Mouse (Mus musculus) heart, embryonic 15.5 days (tissue): ENCODE results near the gene Ubl4b. TPM values are rescaled to one million over a fixed set of nuclear protein-coding genes. Genes with fewer than 3 reads are reported as not detected.

ENCODE experiments used
- ATAC-seq: fragments of 200-750 bp; cut with Nextera tagmentation; replicated peaks from 2 replicates; pipeline ENCODE4 v1.8.0; 2017; ENCODE audit warnings: low read depth, moderate TSS enrichment; ENCODE audit not compliant: insufficient number of reproducible peaks, insufficient read depth, low FRiP score
- H3K27ac ChIP-seq: fragments of 300-500 bp; sonication (generic); 2 replicates; pipeline ENCODE4 v1.5.1; 2015; ENCODE audit warnings: mild to moderate bottlenecking, inconsistent platforms
- H3K27me3 ChIP-seq: fragments of 300-500 bp; sonication (generic); 2 replicates; pipeline ENCODE4 v1.6.1; 2015; ENCODE audit warnings: inconsistent platforms
- H3K36me3 ChIP-seq: fragments of 300-500 bp; sonication (generic); 2 replicates; pipeline ENCODE4 v1.6.1; 2015; ENCODE audit warnings: mild to moderate bottlenecking, inconsistent platforms
- H3K4me1 ChIP-seq: fragments of 300-500 bp; sonication (generic); replicated peaks from 2 replicates; pipeline ENCODE4 v1.6.1; 2015; ENCODE audit warnings: inconsistent platforms
- H3K4me2 ChIP-seq: fragments of 300-500 bp; sonication (generic); 2 replicates; pipeline ENCODE4 v1.6.1; 2015; ENCODE audit warnings: inconsistent platforms, mild to moderate bottlenecking, moderate library complexity
- H3K4me3 ChIP-seq: fragments of 300-500 bp; sonication (generic); 2 replicates; pipeline ENCODE4 v1.5.1; 2015; ENCODE audit warnings: mild to moderate bottlenecking, inconsistent platforms
- H3K9ac ChIP-seq: fragments of 300-500 bp; sonication (generic); 2 replicates; pipeline ENCODE4 v1.6.1; 2015; ENCODE audit warnings: mild to moderate bottlenecking, inconsistent platforms
- H3K9me3 ChIP-seq: fragments of 300-500 bp; sonication (generic); replicated peaks from 2 replicates; pipeline ENCODE4 v1.6.1; 2016; ENCODE audit warnings: inconsistent platforms
- WGBS: fragments of 180-500 bp; shearing (Covaris S2); methylation state at CpG from one replicate; pipeline ENCODE4 v1.1.7; 2015; ENCODE audit warnings: mixed read lengths; 5-methylcytosine and 5-hydroxymethylcytosine counted together
- polyA plus RNA-seq: library from polyadenylated mRNA; unstranded; fragments of >200 nt; fragmentation: Nextera tagmentation; extraction: Ambion mirVana; gene quantifications from 2 replicates; pipeline ENCODE4 v1.2.1, GENCODE M21; 2015

Gene Ubl4b
- polyA plus RNA-seq, 1 experiment from 2014 or later = not detected

- H3K27me3 ChIP-seq = peaks cover 6% of the 10 kb centered on the region; the same call in 1 of the 2 replicates
- no peaks in the 10 kb centered on the region for H3K36me3 ChIP-seq
- H3K27ac ChIP-seq = peak overlapping the region; percentile 71
- WGBS = 26% methylated on average over 3 of the region's 3 CpGs
- H3K9me3 ChIP-seq = no peaks in the 10 kb centered on the region
- no peak overlapping the region for H3K4me3 ChIP-seq
- H3K4me2 ChIP-seq = no peak overlapping the region
- H3K4me1 ChIP-seq = peaks cover 72% of the 10 kb centered on the region
- no peak overlapping the region for H3K9ac ChIP-seq
- no peak for ATAC-seq
Observed at GRCm38 (mm10) chr3:107565331-107565730, 10.5 kb upstream of the Ubl4b start.

- Histone ChIP-seq H3K36me3 (no peaks in the 10 kb centered on the region), H3K4me3 (no peak overlapping the region), H3K9me3 (no peaks in the 10 kb centered on the region), H3K4me1 (peaks cover 62% of the 10 kb centered on the region), H3K27me3 (peaks cover 6% of the 10 kb centered on the region; the same call in 1 of the 2 replicates), H3K27ac (peak overlapping the region; percentile 71), H3K9ac (no peak overlapping the region), H3K4me2 (no peak overlapping the region)
- WGBS = 16% methylated on average over 4 of the region's 4 CpGs
- peak; percentile 61 for ATAC-seq
Observed at GRCm38 (mm10) chr3:107563880-107564279, 9.0 kb upstream of the Ubl4b start.

GRCm38 (mm10) chr3:107562591-107562990, 7.7 kb upstream of the Ubl4b start:
- Histone ChIP-seq H3K9ac (no peak overlapping the region), H3K4me3 (no peak overlapping the region), H3K4me2 (no peak overlapping the region), H3K27me3 (peaks cover 5% of the 10 kb centered on the region; the same call in 1 of the 2 replicates), H3K9me3 (no peaks in the 10 kb centered on the region), H3K4me1 (peaks cover 50% of the 10 kb centered on the region), H3K27ac (no peak overlapping the region), H3K36me3 (no peaks in the 10 kb centered on the region)
- no peak for ATAC-seq
- WGBS = 84% methylated on average over 4 of the region's 4 CpGs

GRCm38 (mm10) chr3:107562104-107562503, 7.2 kb upstream of the Ubl4b start:
- Histone ChIP-seq H3K4me3 (no peak overlapping the region), H3K9ac (no peak overlapping the region), H3K4me2 (no peak overlapping the region), H3K27ac (no peak overlapping the region), H3K9me3 (no peaks in the 10 kb centered on the region), H3K36me3 (no peaks in the 10 kb centered on the region), H3K4me1 (peaks cover 48% of the 10 kb centered on the region), H3K27me3 (0 out of 2 replicates have a peak, but pooled peaks cover under 1% of the 10 kb centered on the region)
- WGBS = 55% methylated on average over 2 of the region's 2 CpGs
- ATAC-seq = no peak

- ATAC-seq = peak; percentile 68
- no peak overlapping the region for H3K4me2 ChIP-seq
- H3K4me1 ChIP-seq = peaks cover 27% of the 10 kb centered on the region
- H3K27me3 ChIP-seq = peaks cover 10% of the 10 kb centered on the region; the same call in 1 of the 2 replicates
- H3K9me3 ChIP-seq = no peaks in the 10 kb centered on the region
- no peak overlapping the region for H3K4me3 ChIP-seq
- no peak overlapping the region for H3K27ac ChIP-seq
- WGBS = 0% methylated on average over 3 of the region's 3 CpGs
- H3K9ac ChIP-seq = no peak overlapping the region
- H3K36me3 ChIP-seq = no peaks in the 10 kb centered on the region
Observed at GRCm38 (mm10) chr3:107559183-107559582, 4.3 kb upstream of the Ubl4b start.

- ATAC-seq = no peak; the same call in 1 of the 2 replicates
Observed at GRCm38 (mm10) chr3:107558740-107559139, 3.9 kb upstream of the Ubl4b start.

GRCm38 (mm10) chr3:107550409-107551049, 4.3 kb downstream of the Ubl4b start:
- Histone ChIP-seq H3K9ac (no peak overlapping the region), H3K4me1 (peaks cover 9% of the 10 kb centered on the region; the same call in 1 of the 2 replicates), H3K36me3 (no peaks in the 10 kb centered on the region), H3K4me2 (no peak overlapping the region), H3K4me3 (no peak overlapping the region), H3K9me3 (no peaks in the 10 kb centered on the region), H3K27ac (no peak overlapping the region), H3K27me3 (peaks cover 7% of the 10 kb centered on the region; the same call in 1 of the 2 replicates)
- ATAC-seq = no peak
- WGBS = 73% methylated on average over 17 of the region's 17 CpGs

More at GRCm38 (mm10) chr3:107558740-107559139, 3.9 kb upstream of the Ubl4b start:
- Histone ChIP-seq H3K4me3 (no peak overlapping the region), H3K4me1 (peaks cover 23% of the 10 kb centered on the region), H3K27ac (no peak overlapping the region), H3K9ac (no peak overlapping the region), H3K27me3 (peaks cover 10% of the 10 kb centered on the region; the same call in 1 of the 2 replicates), H3K9me3 (no peaks in the 10 kb centered on the region), H3K36me3 (no peaks in the 10 kb centered on the region), H3K4me2 (no peak overlapping the region)
- WGBS = 35% methylated on average over 3 of the region's 3 CpGs

- WGBS = 35% methylated on average over 2 of the region's 2 CpGs
- ATAC-seq = no peak
- no peak overlapping the region for H3K4me3 ChIP-seq
- no peak overlapping the region for H3K4me2 ChIP-seq
- H3K27ac ChIP-seq = no peak overlapping the region
- peaks cover 9% of the 10 kb centered on the region; the same call in 1 of the 2 replicates for H3K4me1 ChIP-seq
- no peaks in the 10 kb centered on the region for H3K36me3 ChIP-seq
- H3K9me3 ChIP-seq = no peaks in the 10 kb centered on the region
- H3K9ac ChIP-seq = no peak overlapping the region
- H3K27me3 ChIP-seq = no peaks in the 10 kb centered on the region
Observed at GRCm38 (mm10) chr3:107546956-107547355, 7.9 kb downstream of the Ubl4b start.

GRCm38 (mm10) chr3:107545716-107546412, 9.0 kb downstream of the Ubl4b start:
- no peak for ATAC-seq
- Histone ChIP-seq H3K4me3 (no peak overlapping the region), H3K36me3 (no peaks in the 10 kb centered on the region), H3K9me3 (no peaks in the 10 kb centered on the region), H3K4me1 (peaks cover 9% of the 10 kb centered on the region; the same call in 1 of the 2 replicates), H3K27ac (no peak overlapping the region), H3K9ac (no peak overlapping the region), H3K27me3 (peaks cover under 1% of the 10 kb centered on the region; the same call in 1 of the 2 replicates), H3K4me2 (no peak overlapping the region)
- 67% methylated on average over 10 of the region's 10 CpGs for WGBS

GRCm38 (mm10) chr3:107545278-107545677, 9.6 kb downstream of the Ubl4b start:
- WGBS = 68% methylated on average over 5 of the region's 5 CpGs
- H3K36me3 ChIP-seq = no peaks in the 10 kb centered on the region
- H3K4me2 ChIP-seq = no peak overlapping the region
- H3K9me3 ChIP-seq = no peaks in the 10 kb centered on the region
- H3K9ac ChIP-seq = no peak overlapping the region
- no peak for ATAC-seq
- H3K4me1 ChIP-seq = peaks cover 9% of the 10 kb centered on the region; the same call in 1 of the 2 replicates
- peaks cover 6% of the 10 kb centered on the region; the same call in 1 of the 2 replicates for H3K27me3 ChIP-seq
- H3K4me3 ChIP-seq = no peak overlapping the region
- H3K27ac ChIP-seq = no peak overlapping the region

- Histone ChIP-seq H3K27ac (no peak overlapping the region), H3K4me1 (peaks cover 9% of the 10 kb centered on the region; the same call in 1 of the 2 replicates), H3K36me3 (no peaks in the 10 kb centered on the region), H3K27me3 (peaks cover 10% of the 10 kb centered on the region; the same call in 1 of the 2 replicates), H3K9ac (no peak overlapping the region), H3K4me3 (no peak overlapping the region), H3K9me3 (no peaks in the 10 kb centered on the region), H3K4me2 (no peak overlapping the region)
- no peak for ATAC-seq
- 69% methylated on average over 8 of the region's 8 CpGs for WGBS
Observed at GRCm38 (mm10) chr3:107543158-107544080, 11.5 kb downstream of the Ubl4b start.
